Mouse (Mus musculus): ENCODE measurements around the gene Il2rb.

The Il2rb gene

DNA sequence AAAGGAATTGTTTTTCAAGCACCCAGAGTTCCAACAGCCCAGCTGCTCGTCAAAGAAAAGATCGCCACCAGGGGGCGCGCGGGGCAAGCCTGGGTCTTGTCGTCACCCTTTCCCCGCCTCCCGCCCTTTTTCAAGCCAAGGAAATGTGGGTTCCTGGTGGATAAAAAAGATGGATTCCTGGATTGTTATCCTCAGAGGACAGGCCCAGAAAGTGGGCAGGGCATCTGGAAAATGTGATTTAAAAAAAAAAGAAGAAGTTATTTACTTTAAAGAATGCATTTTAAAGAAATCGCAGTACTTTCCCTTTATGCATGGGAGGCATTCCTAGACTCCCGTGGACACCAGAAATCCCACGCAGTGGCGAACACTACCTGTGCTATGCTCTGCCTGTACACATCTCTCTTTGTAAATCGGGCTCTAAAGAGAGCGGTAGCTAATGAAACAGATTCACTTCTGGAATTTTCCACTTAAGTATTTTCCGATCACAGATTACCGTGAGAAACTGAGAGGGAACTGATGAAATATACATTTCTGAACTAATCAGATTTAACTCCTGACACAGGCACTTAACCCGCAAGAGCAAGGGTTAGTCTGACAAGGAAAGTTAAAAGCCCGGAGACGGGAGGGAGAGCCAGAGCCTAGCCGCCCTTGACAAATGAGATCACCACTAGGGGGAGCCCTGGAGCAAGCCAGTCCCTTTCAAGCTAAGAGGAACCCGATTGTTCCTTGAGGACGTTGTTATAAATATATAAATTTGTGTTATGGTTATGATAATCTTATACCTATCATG, 47.1 kb downstream of the Il2rb start:
- DNase-seq (ENCODE audit: low spot score): peak; percentile 90

DNA sequence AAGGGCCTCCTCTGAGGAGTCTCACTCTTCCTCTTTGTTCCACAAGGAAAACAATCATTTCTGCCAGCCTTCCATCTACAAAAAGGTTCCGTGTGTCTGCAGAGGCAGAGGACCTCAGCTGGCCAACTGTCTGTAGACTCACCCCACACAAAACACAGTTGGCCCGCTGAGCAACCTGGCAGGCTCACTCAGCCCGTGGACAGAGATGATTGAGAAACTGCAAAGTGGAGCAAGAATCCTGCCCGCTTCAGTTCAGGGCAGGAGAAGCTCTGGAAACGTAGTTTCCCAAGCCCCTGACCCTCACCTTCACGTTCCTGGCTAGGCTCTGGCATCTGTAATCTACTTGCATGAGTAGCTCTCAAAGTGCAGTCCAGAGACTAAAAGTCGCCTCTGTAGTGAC, 48.0 kb downstream of the Il2rb start:
- DNase-seq (ENCODE audit: low spot score): no peak

DNA sequence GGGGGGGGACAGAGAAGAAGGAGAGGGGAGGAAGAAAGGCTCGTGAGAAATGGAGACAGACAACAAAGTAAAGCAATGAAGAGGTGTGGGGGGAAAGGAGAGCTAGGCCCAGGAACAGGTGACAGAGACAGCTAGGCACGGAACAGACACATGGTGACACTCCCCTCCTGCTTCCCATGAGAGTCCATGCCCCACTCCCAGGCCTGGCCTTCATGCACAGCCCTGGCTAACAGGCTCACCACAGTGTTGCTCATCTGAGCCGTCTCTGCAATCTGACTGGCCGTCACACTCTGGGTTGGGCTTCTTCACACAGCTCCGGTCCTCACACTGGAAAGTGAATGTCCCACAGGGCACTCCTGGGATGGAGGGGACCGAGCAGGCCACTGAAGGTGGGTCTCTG, 51.2 kb downstream of the Il2rb start:
- no peak for DNase-seq (ENCODE audit: low spot score)

DNA sequence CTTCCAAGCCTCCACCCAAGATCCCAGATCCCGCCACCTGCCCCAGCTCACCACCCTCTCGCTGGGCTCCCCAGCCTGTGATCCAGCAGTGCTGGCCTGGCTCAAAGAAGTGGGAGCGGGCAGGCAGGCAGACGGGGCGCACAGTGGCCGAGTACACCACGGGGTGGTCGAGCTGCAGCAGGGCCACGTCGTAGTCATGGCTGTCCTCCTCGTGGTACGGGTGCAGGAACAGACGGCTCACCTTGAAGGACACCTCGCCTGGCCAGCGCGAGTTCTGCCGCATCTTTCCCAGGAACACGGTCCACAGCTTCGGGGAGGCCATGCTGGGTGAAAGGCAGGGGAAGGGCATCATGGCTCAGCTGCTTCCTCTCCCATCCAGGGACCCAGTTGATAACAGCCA, 52.8 kb downstream of the Il2rb start:
- DNase-seq (ENCODE audit: low spot score): no peak

DNA sequence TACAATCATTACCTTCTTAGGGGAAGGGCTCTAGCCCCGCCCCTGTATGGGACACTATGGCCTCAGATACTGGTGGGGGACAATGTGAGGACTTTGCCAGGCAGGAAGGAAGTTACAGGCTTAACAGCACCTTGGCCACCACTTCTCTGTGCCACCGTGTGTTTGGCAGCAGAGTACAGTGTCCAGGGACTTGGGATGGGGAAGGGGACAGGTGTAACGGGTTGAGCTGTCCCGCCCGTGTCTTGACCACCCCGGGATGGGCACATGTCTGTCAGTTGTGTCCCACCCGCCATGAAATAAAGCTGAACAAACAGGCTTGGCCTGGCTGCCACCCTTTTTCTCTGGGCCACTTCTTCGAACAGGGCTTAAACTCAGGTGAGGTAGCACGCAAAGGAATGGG, 56.1 kb downstream of the Il2rb start:
- DNase-seq (ENCODE audit: low spot score): no peak

DNA sequence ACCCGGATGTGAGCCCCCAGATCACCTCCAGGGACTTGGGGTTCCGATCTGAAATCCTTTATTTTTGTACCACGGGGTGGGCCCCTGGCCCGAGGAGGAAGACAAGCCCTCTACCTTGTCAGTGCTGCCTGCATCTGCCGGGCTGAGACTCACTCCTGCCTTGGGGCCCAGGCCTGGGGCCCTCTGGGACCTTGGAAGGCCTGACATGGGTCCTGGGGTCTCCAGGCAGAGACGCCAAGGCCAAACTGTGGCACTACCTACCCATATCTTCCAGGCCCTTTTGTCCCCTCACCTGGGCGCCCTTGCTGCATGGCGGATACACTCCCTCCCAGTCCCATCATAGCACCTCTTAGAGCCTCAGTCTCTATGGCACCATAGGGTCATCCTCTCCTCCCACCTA, 56.6 kb downstream of the Il2rb start:
- no peak for DNase-seq (ENCODE audit: low spot score)

DNA sequence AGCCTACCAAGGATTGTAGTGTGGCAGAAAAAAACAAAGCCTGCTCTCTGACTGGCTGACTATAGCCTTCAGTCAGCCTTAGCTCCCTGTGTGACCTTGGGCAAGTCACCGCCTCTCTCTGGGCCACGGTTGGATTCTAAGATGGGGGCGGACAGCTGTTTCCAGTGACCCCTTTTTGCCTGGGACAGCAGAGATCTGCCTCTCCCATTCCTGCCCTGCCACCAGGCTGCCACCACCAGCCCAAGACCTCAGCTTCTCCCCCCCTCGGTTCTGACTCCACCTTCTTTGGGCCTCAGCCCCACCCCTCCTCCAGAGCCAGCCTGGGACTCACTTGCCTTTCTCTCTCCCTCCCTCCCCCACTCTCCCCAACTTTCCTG, 57.1 kb downstream of the Il2rb start:
- DNase-seq (ENCODE audit: low spot score): no peak

DNA sequence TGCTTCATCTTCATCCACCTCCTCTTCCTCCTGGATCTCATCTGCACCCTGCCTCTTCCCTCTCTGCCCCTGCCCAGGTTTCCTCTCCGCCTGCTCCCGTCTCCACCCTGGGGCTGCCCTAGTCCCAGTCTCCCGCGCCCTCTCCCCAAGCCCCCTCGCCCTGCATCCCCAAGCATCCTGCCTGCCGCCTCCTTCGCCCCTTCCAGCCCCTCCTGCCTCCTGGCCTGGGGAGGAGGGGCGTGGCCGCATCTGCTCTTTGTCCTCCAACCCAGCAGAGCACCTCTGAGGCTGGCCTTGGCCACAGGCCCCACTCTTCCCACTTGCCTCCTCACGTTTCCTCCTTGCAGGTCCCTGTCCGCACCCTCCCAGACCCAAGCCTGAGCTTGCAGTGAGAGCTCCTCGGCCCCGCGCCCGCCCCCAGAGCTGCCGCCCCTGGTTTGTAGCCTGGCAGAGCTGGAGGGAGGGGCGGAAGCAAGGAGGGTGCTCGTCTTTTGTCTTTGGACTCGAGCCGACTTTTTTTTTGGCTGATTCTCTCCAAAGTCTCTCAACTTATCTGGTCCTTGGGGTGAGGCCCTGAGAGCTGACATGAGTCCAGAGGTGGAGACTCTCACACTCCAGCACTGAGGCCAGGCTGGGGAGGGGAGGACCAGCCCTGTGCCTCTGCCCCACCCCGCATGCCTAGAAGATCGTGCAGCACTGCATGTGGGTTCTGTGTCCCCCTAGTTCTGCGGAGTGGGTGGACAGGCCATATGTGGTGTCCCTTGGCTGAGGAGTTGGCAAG, 57.6 kb downstream of the Il2rb start:
- no peak for DNase-seq (ENCODE audit: low spot score)

DNA sequence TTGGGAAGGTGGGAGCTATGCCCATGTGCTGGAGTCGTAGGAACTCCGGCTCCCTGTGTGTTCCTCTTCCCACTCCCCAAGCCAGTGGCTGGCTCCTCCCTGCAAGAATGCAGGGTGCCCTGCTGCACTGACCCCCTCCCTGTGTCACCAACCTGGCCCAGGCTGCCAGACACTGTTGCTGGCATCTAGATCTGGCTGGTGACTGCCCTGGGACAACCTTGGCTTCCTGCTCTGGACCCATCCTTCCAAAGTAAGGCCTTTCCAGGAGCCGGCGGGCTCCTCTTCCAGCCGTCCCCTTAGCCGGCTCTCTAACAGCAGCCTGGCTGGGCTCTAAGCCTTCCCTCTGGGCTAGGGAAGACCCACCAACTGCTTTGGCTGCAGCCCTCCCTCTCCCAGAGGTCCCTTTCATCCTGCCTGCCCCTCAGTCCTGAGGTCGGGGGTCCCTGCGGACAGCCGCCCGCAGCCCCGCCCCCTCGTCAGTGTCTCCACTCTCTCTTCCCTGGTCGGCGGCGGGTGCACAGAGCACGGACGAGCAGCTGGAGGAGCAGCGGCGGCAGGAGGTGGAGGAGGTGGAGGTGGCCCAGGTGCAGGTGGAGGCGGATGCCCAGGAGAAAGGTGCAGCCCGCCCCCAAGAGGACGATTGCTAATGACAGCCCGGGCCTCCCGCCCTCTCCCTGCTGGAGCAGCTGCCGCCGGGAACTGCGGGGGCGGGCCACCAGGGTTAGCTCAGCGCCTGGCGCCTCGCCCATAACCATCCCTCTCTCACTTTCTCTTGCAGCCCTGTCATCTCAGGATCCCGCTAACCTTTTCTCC, 58.5 kb downstream of the Il2rb start:
- DNase-seq (ENCODE audit: low spot score): no peak

DNA sequence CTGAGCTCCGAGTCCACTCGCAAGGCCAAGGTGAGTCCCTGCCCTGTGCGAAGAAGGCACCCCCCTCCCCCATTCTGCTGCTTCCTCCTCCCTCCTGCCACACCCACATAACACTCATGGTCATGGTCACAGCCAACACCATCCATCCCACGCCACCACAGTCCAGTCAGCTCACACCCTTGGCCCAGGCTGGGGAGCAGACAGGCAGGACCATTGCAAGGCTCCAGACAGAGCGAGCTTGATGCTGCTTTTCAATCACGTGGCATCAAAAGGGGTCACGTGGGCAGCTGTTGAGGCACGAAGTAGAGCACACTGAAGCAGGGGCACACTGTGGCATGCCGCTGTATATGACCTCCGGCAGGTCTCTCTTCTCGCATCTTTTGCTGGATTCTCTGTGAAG, 59.4 kb downstream of the Il2rb start:
- DNase-seq (ENCODE audit: low spot score): no peak

DNA sequence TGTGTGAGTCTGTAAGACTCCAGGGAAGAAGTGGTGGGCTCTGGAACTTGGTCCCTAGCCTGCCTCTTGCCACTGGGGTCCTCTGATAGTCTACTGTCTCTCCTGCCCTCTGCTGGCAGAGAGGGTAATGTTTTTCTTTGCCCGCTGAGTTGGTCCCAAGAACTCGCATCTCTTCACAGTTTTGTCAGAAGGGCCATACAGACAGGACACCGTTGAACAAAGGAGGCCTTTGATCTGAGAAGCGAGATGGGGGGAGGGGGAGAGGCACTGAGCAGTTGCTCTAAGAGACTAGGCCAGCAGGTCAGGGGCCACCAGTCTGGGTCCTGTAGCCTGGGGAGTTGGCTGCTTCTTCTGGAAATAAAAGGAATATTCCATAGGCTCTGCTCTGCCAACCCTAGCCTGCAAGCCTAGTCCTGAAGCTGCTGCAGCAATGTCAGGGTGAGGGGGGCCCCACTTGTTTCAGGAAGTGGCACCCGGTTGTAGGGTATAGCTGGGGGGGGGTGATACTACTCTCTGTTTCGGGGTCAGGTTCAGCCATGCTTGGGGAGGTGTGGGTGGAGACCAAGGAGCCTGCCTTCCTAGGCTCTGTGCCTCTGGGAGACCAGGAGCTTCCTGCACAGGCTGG, 60.1 kb downstream of the Il2rb start:
- DNase-seq (ENCODE audit: low spot score): no peak

DNA sequence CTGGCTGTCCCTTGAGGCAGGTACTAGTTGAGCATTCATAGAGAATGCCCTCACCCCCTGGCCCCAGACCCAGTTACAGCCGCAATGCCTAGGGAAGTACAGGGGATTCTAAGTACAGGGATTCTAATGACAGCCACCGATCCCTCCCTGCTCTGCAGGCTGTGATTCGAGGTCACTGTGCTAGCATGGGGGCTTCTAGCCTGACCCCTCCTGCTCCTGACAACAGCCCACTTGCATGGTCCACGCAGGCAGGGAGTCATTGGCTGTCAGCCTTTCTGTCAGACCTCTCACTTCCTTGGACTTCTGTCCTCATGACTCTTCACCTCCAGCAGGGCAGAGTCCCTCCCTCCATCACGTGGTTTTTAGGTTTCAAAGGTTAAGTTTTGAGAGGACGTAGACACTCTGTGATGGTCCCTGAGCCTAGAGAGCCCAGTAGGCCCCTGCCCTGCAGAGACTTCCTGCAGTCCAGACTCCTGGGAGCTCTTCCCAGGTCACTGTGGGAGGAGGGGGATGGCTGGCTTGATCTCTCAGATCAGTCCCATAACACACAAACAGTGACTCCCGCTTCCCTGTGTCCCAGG, 63.4 kb downstream of the Il2rb start:
- no peak for DNase-seq (ENCODE audit: low spot score)

DNA sequence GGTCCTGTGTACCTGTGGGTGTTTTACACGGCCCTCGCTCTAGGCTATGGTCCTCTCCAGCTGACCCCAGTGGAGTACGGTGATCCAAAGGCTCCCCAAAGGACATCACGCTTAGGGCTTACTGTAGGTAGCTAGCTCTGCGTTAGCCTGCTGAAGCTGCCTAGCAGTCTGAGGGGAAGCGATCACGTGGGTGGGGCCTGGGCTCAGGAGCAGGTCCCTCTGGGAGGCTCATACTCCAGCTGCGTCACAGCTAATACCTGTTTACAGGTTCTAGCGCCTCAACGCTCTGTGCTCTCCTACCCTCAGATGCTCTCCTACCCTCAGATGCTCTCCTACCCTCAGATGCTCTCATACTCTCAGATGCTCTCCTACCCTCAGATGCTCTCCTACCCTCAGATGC, 64.2 kb downstream of the Il2rb start:
- no peak for DNase-seq (ENCODE audit: low spot score)

DNA sequence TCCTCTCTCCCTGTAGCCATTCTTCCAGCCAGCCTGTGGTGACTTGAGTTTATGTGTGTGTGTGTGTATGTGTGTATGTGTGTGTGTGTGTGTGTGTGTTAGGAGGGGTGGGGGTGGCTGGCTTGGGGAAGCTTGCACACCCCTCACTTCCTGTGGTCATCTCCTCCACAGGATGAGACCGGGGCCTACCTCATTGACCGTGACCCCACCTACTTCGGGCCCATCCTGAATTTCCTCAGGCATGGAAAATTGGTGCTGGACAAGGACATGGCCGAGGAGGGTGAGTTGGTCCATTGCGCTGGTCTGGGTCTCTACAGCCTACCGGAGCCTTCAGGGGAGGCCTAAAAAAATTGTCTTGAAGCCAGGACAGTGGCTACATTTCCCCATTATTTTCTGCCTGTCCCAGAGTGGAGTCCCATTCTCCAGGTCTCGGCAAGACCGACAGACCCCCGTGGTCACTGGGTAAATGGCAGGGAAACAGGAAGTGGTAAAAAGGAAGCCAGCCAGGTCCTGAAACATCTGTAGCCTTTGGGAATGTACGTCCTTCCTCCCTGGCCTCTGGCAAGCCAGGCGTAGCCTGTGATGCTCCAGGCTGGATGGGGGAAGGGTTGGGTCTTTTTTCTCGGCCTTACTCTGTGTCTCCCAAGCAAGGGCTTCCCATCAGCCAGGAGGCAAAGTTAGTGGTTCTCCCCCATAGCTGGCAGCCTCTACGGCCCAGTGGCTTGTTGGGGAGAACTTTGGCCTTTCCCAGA, 65.0 kb downstream of the Il2rb start:
- DNase-seq (ENCODE audit: low spot score): no peak

Data from c-Kit-positive CD71-positive TER-119-positive erythroid progenitor cells, embryonic 14.5 days (primary cell).